In the genomic region with DNA sequence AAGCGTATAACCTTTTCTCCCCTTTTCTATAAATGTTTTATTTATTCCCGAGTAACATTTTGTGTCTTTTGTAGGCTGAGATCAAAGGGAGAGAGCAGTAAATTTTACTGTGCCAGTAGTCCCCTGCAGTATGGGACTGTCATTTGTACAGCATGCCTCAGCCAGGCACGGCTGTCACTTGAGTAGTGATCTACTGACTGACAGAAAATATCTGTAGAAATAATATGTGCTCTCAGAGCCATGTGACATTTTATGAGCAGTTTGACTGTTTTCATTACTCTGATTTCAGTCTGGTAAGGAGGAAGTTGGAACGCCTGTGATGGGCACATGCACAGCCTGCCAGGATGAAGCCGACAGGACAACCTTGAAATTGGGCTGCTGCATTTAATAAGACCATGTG, we compare ENCODE assay signal across 24 mouse cellular contexts.
DNase-seq lines count a peak whose midpoint lies in the region; ATAC-seq lines count a peak whose summit lies in the region.
"Had no signal": no experiment of that assay in that cellular context is flagged by ENCODE, and none has a peak within 500 bp of the region (broad histone marks: within the 10 kb centered on the region; RNA-seq: fewer than 3 reads in every experiment).

No protein-coding gene starts in this region.

- H3K9me3 ChIP-seq in forebrain, embryonic 15.5 days, result no peaks in the 10 kb centered on the region
- no peaks in the 10 kb centered on the region for H3K9me3 ChIP-seq in forebrain, embryonic 11.5 days (ENCODE audit: control insufficient read depth, low read length)
- no peaks in the 10 kb centered on the region for H3K9me3 ChIP-seq in midbrain, embryonic 16.5 days (replicated peaks; ENCODE audit: control insufficient read depth, low read length, poor library complexity, severe bottlenecking)
- H3K9me3 ChIP-seq in midbrain, embryonic 11.5 days (ENCODE audit: control insufficient read depth, low read length), result no peaks in the 10 kb centered on the region
- H3K9me3 ChIP-seq in neural tube, embryonic 15.5 days (replicated peaks), result no peaks in the 10 kb centered on the region
- H3K9me3 ChIP-seq: embryonic facial prominence, embryonic 15.5 days; heart, embryonic 15.5 days; kidney, embryonic 15.5 days; lung, embryonic 15.5 days had no signal

- H3K4me1 ChIP-seq in forebrain, embryonic 15.5 days, result peaks cover 20% of the 10 kb centered on the region
- H3K4me1 ChIP-seq in forebrain, embryonic 11.5 days (replicated peaks; ENCODE audit: control insufficient read depth, insufficient read depth, low read length), result no peaks in the 10 kb centered on the region
- H3K4me1 ChIP-seq in midbrain, embryonic 16.5 days (ENCODE audit: control insufficient read depth, insufficient read depth, low read length), result no peaks in the 10 kb centered on the region; the same call in 1 of the 2 replicates
- no peaks in the 10 kb centered on the region for H3K4me1 ChIP-seq in midbrain, embryonic 11.5 days (ENCODE audit: control insufficient read depth, insufficient read depth, low read length)
- H3K4me1 ChIP-seq in neural tube, embryonic 15.5 days, result 0 out of 2 replicates have a peak, but pooled peaks cover 2% of the 10 kb centered on the region
- H3K4me1 ChIP-seq: embryonic facial prominence, embryonic 15.5 days; lung, embryonic 15.5 days had no signal

- no peak overlapping the region for H3K4me2 ChIP-seq in forebrain, embryonic 15.5 days (replicated peaks)
- H3K4me2 ChIP-seq in forebrain, embryonic 11.5 days (ENCODE audit: low read depth, low read length, severe bottlenecking), result no peak overlapping the region
- no peak overlapping the region for H3K4me2 ChIP-seq in midbrain, embryonic 16.5 days (ENCODE audit: low read length)
- H3K4me2 ChIP-seq in midbrain, embryonic 11.5 days, result no peak overlapping the region
- no peak overlapping the region for H3K4me2 ChIP-seq in neural tube, embryonic 15.5 days
- H3K4me2 ChIP-seq: embryonic facial prominence, embryonic 15.5 days; heart, embryonic 15.5 days; kidney, embryonic 15.5 days; lung, embryonic 15.5 days had no signal

- peak overlapping the region; percentile 65 for H3K27ac ChIP-seq in forebrain, embryonic 15.5 days (replicated peaks)
- H3K27ac ChIP-seq in forebrain, embryonic 11.5 days (ENCODE audit: low read depth, low read length), result no peak overlapping the region
- H3K27ac ChIP-seq in midbrain, embryonic 16.5 days (ENCODE audit: low read length), result no peak overlapping the region
- no peak overlapping the region for H3K27ac ChIP-seq in midbrain, embryonic 11.5 days (ENCODE audit: low read depth, low read length)
- H3K27ac ChIP-seq in neural tube, embryonic 15.5 days (replicated peaks), result no peak overlapping the region
- H3K27ac ChIP-seq: embryonic facial prominence, embryonic 15.5 days; heart, embryonic 15.5 days; hindbrain, postnatal 0 days; kidney, embryonic 15.5 days; left cerebral cortex, adult 2 months; lung, embryonic 15.5 days; macrophage had no signal

- peak; percentile 69; the same call in 1 of the 2 replicates for ATAC-seq in forebrain, embryonic 15.5 days (replicated peaks)
- no peak for ATAC-seq in forebrain, embryonic 11.5 days (replicated peaks; ENCODE audit: low FRiP score)
- peak; percentile 65 for ATAC-seq in midbrain, embryonic 16.5 days
- no peak for ATAC-seq in midbrain, embryonic 11.5 days (ENCODE audit: low FRiP score)
- ATAC-seq in neural tube, embryonic 15.5 days (ENCODE audit: low FRiP score), result 0 out of 2 replicates have a peak, but pooled peaks have one; percentile 32
- ATAC-seq: hindbrain, postnatal 0 days; intestine, postnatal 0 days had no signal

- 58% methylated on average over 5 of the region's 5 CpGs for WGBS in forebrain, embryonic 15.5 days
- 87% methylated on average over 5 of the region's 5 CpGs for WGBS in forebrain, embryonic 11.5 days
- WGBS in midbrain, embryonic 16.5 days, result 62% methylated on average over 5 of the region's 5 CpGs
- WGBS in midbrain, embryonic 11.5 days, result 87% methylated on average over 5 of the region's 5 CpGs
- 40% methylated on average over 5 of the region's 5 CpGs for WGBS in neural tube, embryonic 15.5 days

- no peaks in the 10 kb centered on the region for H3K36me3 ChIP-seq in forebrain, embryonic 15.5 days
- no peaks in the 10 kb centered on the region for H3K36me3 ChIP-seq in forebrain, embryonic 11.5 days (ENCODE audit: control insufficient read depth, insufficient read depth, low read length)
- H3K36me3 ChIP-seq in midbrain, embryonic 16.5 days (ENCODE audit: control insufficient read depth, insufficient read depth, low read length), result no peaks in the 10 kb centered on the region
- H3K36me3 ChIP-seq in midbrain, embryonic 11.5 days (ENCODE audit: control insufficient read depth, insufficient read depth, low read length), result no peaks in the 10 kb centered on the region
- no peaks in the 10 kb centered on the region for H3K36me3 ChIP-seq in neural tube, embryonic 15.5 days
- H3K36me3 ChIP-seq: embryonic facial prominence, embryonic 15.5 days; heart, embryonic 15.5 days; kidney, embryonic 15.5 days; lung, embryonic 15.5 days had no signal

- no peak overlapping the region for H3K9ac ChIP-seq in forebrain, embryonic 15.5 days (replicated peaks)
- no peak overlapping the region for H3K9ac ChIP-seq in forebrain, embryonic 11.5 days (ENCODE audit: low read length)
- no peak overlapping the region for H3K9ac ChIP-seq in midbrain, embryonic 16.5 days (ENCODE audit: low read depth, low read length)
- H3K9ac ChIP-seq in midbrain, embryonic 11.5 days (ENCODE audit: low read length), result no peak overlapping the region
- H3K9ac ChIP-seq in neural tube, embryonic 15.5 days (replicated peaks), result no peak overlapping the region
- H3K9ac ChIP-seq: embryonic facial prominence, embryonic 15.5 days; heart, embryonic 15.5 days; kidney, embryonic 15.5 days; lung, embryonic 15.5 days had no signal

- no peak overlapping the region for H3K4me3 ChIP-seq in forebrain, embryonic 15.5 days
- no peak overlapping the region for H3K4me3 ChIP-seq in forebrain, embryonic 11.5 days (ENCODE audit: low read depth, low read length)
- no peak overlapping the region for H3K4me3 ChIP-seq in midbrain, embryonic 16.5 days (ENCODE audit: low read depth, low read length)
- no peak overlapping the region for H3K4me3 ChIP-seq in midbrain, embryonic 11.5 days (ENCODE audit: low read depth, low read length)
- H3K4me3 ChIP-seq in neural tube, embryonic 15.5 days (replicated peaks), result no peak overlapping the region
- H3K4me3 ChIP-seq: embryonic facial prominence, embryonic 15.5 days; heart, embryonic 15.5 days; kidney, embryonic 15.5 days; left cerebral cortex, adult 2 months; lung, embryonic 15.5 days had no signal

- H3K27me3 ChIP-seq in forebrain, embryonic 15.5 days, result no peaks in the 10 kb centered on the region
- H3K27me3 ChIP-seq in forebrain, embryonic 11.5 days (ENCODE audit: control insufficient read depth, insufficient read depth, low read length), result no peaks in the 10 kb centered on the region
- no peaks in the 10 kb centered on the region for H3K27me3 ChIP-seq in midbrain, embryonic 16.5 days (ENCODE audit: control insufficient read depth, insufficient read depth, low read depth, low read length)
- H3K27me3 ChIP-seq in midbrain, embryonic 11.5 days (ENCODE audit: control insufficient read depth, insufficient read depth, low read length), result no peaks in the 10 kb centered on the region
- no peaks in the 10 kb centered on the region for H3K27me3 ChIP-seq in neural tube, embryonic 15.5 days (replicated peaks)
- H3K27me3 ChIP-seq: embryonic facial prominence, embryonic 15.5 days; heart, embryonic 15.5 days; kidney, embryonic 15.5 days; lung, embryonic 15.5 days had no signal

- no peak for DNase-seq in forebrain, embryonic 11.5 days (ENCODE audit: low spot score)
- DNase-seq in layer of hippocampus, adult 9-10 months (ENCODE audit: low spot score), result peak; percentile 17
- no peak for DNase-seq in layer of hippocampus, postnatal 36 days
- no peak for DNase-seq in midbrain, embryonic 11.5 days (ENCODE audit: low spot score, missing footprints)
- DNase-seq in thymus, postnatal 0 days (ENCODE audit: low spot score), result no peak
- DNase-seq: B cell, adult 2 months; cerebellum, adult 11-12 months; cerebellum, postnatal 36 days; gastrocnemius, postnatal 25 days; heart, postnatal 4 days; kidney, postnatal 4 days; left cerebral cortex, postnatal 4 days; thymus, postnatal 14 days had no signal

Comparison
In these comparisons a context has a peak if more than half of its experiments do, and no peak if none do; other contexts are left out.
1. ATAC-seq: peak in forebrain, embryonic 15.5 days (single experiment), midbrain, embryonic 16.5 days (single experiment) and neural tube, embryonic 15.5 days (single experiment); none in forebrain, embryonic 11.5 days (single experiment) and midbrain, embryonic 11.5 days (single experiment).